24 mouse cellular contexts compared by ENCODE assay signal in genomic region chr19:60782034-60782433, GRCm38 (mm10).
"Had no signal": no experiment of that assay in that cellular context is flagged by ENCODE, and none has a peak within 500 bp of the region (broad histone marks: within the 10 kb centered on the region; RNA-seq: fewer than 3 reads in every experiment).

No protein-coding gene starts in this region.

- H3K27ac ChIP-seq: heart, embryonic 10.5 days; hindbrain, embryonic 10.5 days; hindbrain, embryonic 12.5 days; hindbrain, embryonic 14.5 days; intestine, embryonic 15.5 days; left cerebral cortex, adult 2 months; limb, embryonic 10.5 days; limb, embryonic 12.5 days; liver, embryonic 13.5 days had no signal

- H3K4me2 ChIP-seq: heart, embryonic 12.5 days; hindbrain, embryonic 12.5 days; hindbrain, embryonic 14.5 days; intestine, embryonic 15.5 days; limb, embryonic 12.5 days; liver, embryonic 11.5 days; liver, embryonic 13.5 days had no signal

- DNase-seq: gastrocnemius, postnatal 14 days; gastrocnemius, postnatal 36 days; heart, adult 18-20 months; heart, postnatal 10 days; heart, postnatal 4 days; kidney, adult 18-20 months; kidney, adult 8-10 months; kidney, postnatal 14 days; kidney, postnatal 36 days; layer of hippocampus, adult 9-11 months; liver, embryonic 13.5 days had no signal

- ATAC-seq: hindbrain, embryonic 16.5 days; inflammation-experienced regulatory T-cells, adult 6 months; intestine, embryonic 15.5 days; intestine, postnatal 0 days had no signal

- H3K4me3 ChIP-seq: heart, embryonic 10.5 days; heart, embryonic 12.5 days; hindbrain, embryonic 10.5 days; hindbrain, embryonic 12.5 days; intestine, embryonic 15.5 days; left cerebral cortex, adult 2 months; limb, embryonic 10.5 days; limb, embryonic 12.5 days; liver, embryonic 13.5 days had no signal

- H3K27me3 ChIP-seq: heart, embryonic 12.5 days; hindbrain, embryonic 12.5 days; intestine, embryonic 15.5 days; limb, embryonic 12.5 days; liver, embryonic 13.5 days had no signal

- H3K9ac ChIP-seq: heart, embryonic 12.5 days; hindbrain, embryonic 12.5 days; hindbrain, embryonic 14.5 days; intestine, embryonic 15.5 days; limb, embryonic 12.5 days; liver, embryonic 13.5 days had no signal

- H3K9me3 ChIP-seq: heart, embryonic 10.5 days; heart, embryonic 12.5 days; hindbrain, embryonic 10.5 days; hindbrain, embryonic 12.5 days; intestine, embryonic 15.5 days; limb, embryonic 10.5 days; limb, embryonic 12.5 days; liver, embryonic 13.5 days had no signal
